Mouse (Mus musculus): Measurements from ENCODE around the gene E2f7.

The E2f7 gene

GRCm38 (mm10) chr10:110773878-110774277, 28.6 kb downstream of the E2f7 start:
- no peak for DNase-seq (ENCODE audit: low read depth, low spot score)

- DNase-seq (ENCODE audit: low read depth, low spot score) = peak; percentile 48
Measured at GRCm38 (mm10) chr10:110781772-110782171, 36.5 kb downstream of the E2f7 start.

- DNase-seq (ENCODE audit: low read depth, low spot score) = peak; percentile 77
Measured at GRCm38 (mm10) chr10:110782655-110783054, 37.4 kb downstream of the E2f7 start.

- no peak for DNase-seq (ENCODE audit: low read depth, low spot score)
Measured at GRCm38 (mm10) chr10:110788049-110788752, 43.0 kb downstream of the E2f7 start.

- DNase-seq (ENCODE audit: low read depth, low spot score) = no peak
Measured at GRCm38 (mm10) chr10:110789683-110790082, 44.4 kb downstream of the E2f7 start.

- DNase-seq (ENCODE audit: low read depth, low spot score) = no peak
Measured at GRCm38 (mm10) chr10:110793150-110793787, 48.0 kb downstream of the E2f7 start.

- DNase-seq (ENCODE audit: low read depth, low spot score) = peak; percentile 68
Measured at GRCm38 (mm10) chr10:110794564-110795205, 49.4 kb downstream of the E2f7 start.

- no peak for DNase-seq (ENCODE audit: low read depth, low spot score)
Measured at GRCm38 (mm10) chr10:110795206-110795796, 50.1 kb downstream of the E2f7 start.

GRCm38 (mm10) chr10:110801296-110801695, 56.1 kb downstream of the E2f7 start:
- DNase-seq (ENCODE audit: low read depth, low spot score) = no peak

- DNase-seq (ENCODE audit: low read depth, low spot score) = peak; percentile 35
Measured at GRCm38 (mm10) chr10:110804279-110805024, 59.2 kb downstream of the E2f7 start.

- no peak for DNase-seq (ENCODE audit: low read depth, low spot score)
Measured at GRCm38 (mm10) chr10:110805025-110805740, 59.9 kb downstream of the E2f7 start.

- DNase-seq (ENCODE audit: low read depth, low spot score) = no peak
Measured at GRCm38 (mm10) chr10:110806471-110806870, 61.2 kb downstream of the E2f7 start.

GRCm38 (mm10) chr10:110810528-110810927, 65.3 kb downstream of the E2f7 start:
- no peak for DNase-seq (ENCODE audit: low read depth, low spot score)

GRCm38 (mm10) chr10:110811209-110811861, 66.1 kb downstream of the E2f7 start:
- DNase-seq (ENCODE audit: low read depth, low spot score) = no peak

GRCm38 (mm10) chr10:110811862-110812225, 66.6 kb downstream of the E2f7 start:
- no peak for DNase-seq (ENCODE audit: low read depth, low spot score)

GRCm38 (mm10) chr10:110821139-110821538, 75.9 kb downstream of the E2f7 start:
- DNase-seq (ENCODE audit: low read depth, low spot score) = no peak

GRCm38 (mm10) chr10:110821692-110822091, 76.5 kb downstream of the E2f7 start:
- DNase-seq (ENCODE audit: low read depth, low spot score) = no peak

GRCm38 (mm10) chr10:110832336-110832735, 87.1 kb downstream of the E2f7 start:
- no peak for DNase-seq (ENCODE audit: low read depth, low spot score)

- no peak for DNase-seq (ENCODE audit: low read depth, low spot score)
Measured at GRCm38 (mm10) chr10:110835115-110835806, 90.0 kb downstream of the E2f7 start.

Data from R1 (cell line).